Mouse (Mus musculus) cerebral cortex, adult 2 months (tissue): ENCODE data around the gene Tmem88b.

ENCODE experiments used
- WGBS: fragments of 180-500 bp; shearing (Covaris S2); methylation state at CpG from one replicate; pipeline ENCODE4 v1.1.7; 2018; 5-methylcytosine and 5-hydroxymethylcytosine counted together

The Tmem88b gene

GRCm38 (mm10) chr4:155785819-155786218, at the start of gene Tmem88b:
TSS of gene Tmem88b (minus strand) at chr4:155785874.
- WGBS = 62% methylated on average over 5 of the region's 5 CpGs

GRCm38 (mm10) chr4:155833836-155834235, 48.2 kb upstream of the Tmem88b start:
- 17% methylated on average over 2 of the region's 2 CpGs for WGBS

- 87% methylated on average over 4 of the region's 4 CpGs for WGBS
These were observed 47.6 kb upstream of the Tmem88b start for GRCm38 (mm10) chr4:155833234-155833633.

GRCm38 (mm10) chr4:155832321-155832720, 46.6 kb upstream of the Tmem88b start:
- 45% methylated on average over 10 of the region's 10 CpGs for WGBS

- WGBS = under 1% methylated on average over 25 of the region's 25 CpGs
These were observed 46.2 kb upstream of the Tmem88b start for GRCm38 (mm10) chr4:155831831-155832230.

- under 1% methylated on average over 49 of the region's 49 CpGs for WGBS
These were observed 45.6 kb upstream of the Tmem88b start, which contains the start of gene Aurkaip1 for GRCm38 (mm10) chr4:155831205-155831766. TSS of gene Aurkaip1 (plus strand) at chr4:155831272.

- WGBS = 46% methylated on average over 8 of the region's 8 CpGs
These were observed 44.9 kb upstream of the Tmem88b start for GRCm38 (mm10) chr4:155830596-155830995.

GRCm38 (mm10) chr4:155829866-155830265, 44.2 kb upstream of the Tmem88b start:
- 88% methylated on average over 4 of the region's 4 CpGs for WGBS

- 93% methylated on average over 16 of the region's 16 CpGs for WGBS
These were observed 37.8 kb upstream of the Tmem88b start for GRCm38 (mm10) chr4:155823443-155823842.

GRCm38 (mm10) chr4:155821025-155821424, 35.4 kb upstream of the Tmem88b start:
- 70% methylated on average over 7 of the region's 7 CpGs for WGBS

- 61% methylated on average over 4 of the region's 4 CpGs for WGBS
These were observed 31.9 kb upstream of the Tmem88b start for GRCm38 (mm10) chr4:155817533-155817932.

- under 1% methylated on average over 49 of the region's 49 CpGs for WGBS
These were observed 27.0 kb upstream of the Tmem88b start for GRCm38 (mm10) chr4:155812665-155813181.

- under 1% methylated on average over 58 of the region's 60 CpGs for WGBS
These were observed 26.4 kb upstream of the Tmem88b start, which contains the start of gene Ccnl2 for GRCm38 (mm10) chr4:155811929-155812664. TSS of gene Ccnl2 (plus strand) at chr4:155812489.

- WGBS = 82% methylated on average over 3 of the region's 3 CpGs
These were observed 22.2 kb upstream of the Tmem88b start for GRCm38 (mm10) chr4:155807841-155808240.

GRCm38 (mm10) chr4:155803340-155804041, 17.8 kb upstream of the Tmem88b start:
- under 1% methylated on average over 58 of the region's 58 CpGs for WGBS

GRCm38 (mm10) chr4:155802741-155803339, 17.2 kb upstream of the Tmem88b start, which contains the start of gene Mrpl20:
TSS of gene Mrpl20 (plus strand) at chr4:155802878.
- 7% methylated on average over 12 of the region's 12 CpGs for WGBS

- WGBS = 83% methylated on average over 1 of the region's 1 CpGs
These were observed 16.4 kb upstream of the Tmem88b start for GRCm38 (mm10) chr4:155802075-155802474.

- WGBS = 83% methylated on average over 2 of the region's 2 CpGs
These were observed 8.1 kb upstream of the Tmem88b start for GRCm38 (mm10) chr4:155793730-155794129.

GRCm38 (mm10) chr4:155791240-155791933, 5.7 kb upstream of the Tmem88b start:
- 80% methylated on average over 24 of the region's 24 CpGs for WGBS

- WGBS = 83% methylated on average over 3 of the region's 3 CpGs
These were observed 5.0 kb upstream of the Tmem88b start for GRCm38 (mm10) chr4:155790650-155791161.

GRCm38 (mm10) chr4:155790021-155790489, 4.4 kb upstream of the Tmem88b start, which contains the start of gene Ankrd65:
TSS of gene Ankrd65 (plus strand) at chr4:155790439.
- 77% methylated on average over 3 of the region's 3 CpGs for WGBS
